Mouse (Mus musculus) stomach, embryonic 14.5 days (tissue): ENCODE results near the gene Olfr808. TPM values are rescaled to one million over a fixed set of nuclear protein-coding genes. Genes with fewer than 3 reads are reported as not detected.

ENCODE experiments used
- ATAC-seq: fragments of 200-750 bp; cut with Nextera tagmentation; 2 replicates; pipeline ENCODE4 v1.8.0; 2017; ENCODE audit warnings: low read depth, moderate TSS enrichment; ENCODE audit not compliant: insufficient number of reproducible peaks, insufficient read depth, low FRiP score
- H3K27ac ChIP-seq: fragments of 300-500 bp; sonication (generic); 2 replicates; pipeline ENCODE4 v1.5.1; 2014; ENCODE audit warnings: mild to moderate bottlenecking, low read length, moderate library complexity, mixed read lengths
- H3K27me3 ChIP-seq: fragments of 300-500 bp; sonication (generic); 2 replicates; pipeline ENCODE4 v1.6.1; 2014; ENCODE audit warnings: low read length, control low read depth, mixed read lengths; ENCODE audit not compliant: control insufficient read depth, insufficient read depth
- H3K36me3 ChIP-seq: fragments of 300-500 bp; sonication (generic); 2 replicates; pipeline ENCODE4 v1.6.1; 2014; ENCODE audit warnings: mild to moderate bottlenecking, control low read depth, low read length, moderate library complexity, mixed read lengths; ENCODE audit not compliant: control insufficient read depth, insufficient read depth
- H3K4me1 ChIP-seq: fragments of 300-500 bp; sonication (generic); 2 replicates; pipeline ENCODE4 v1.6.1; 2014; ENCODE audit warnings: low read length, control low read depth, mixed read lengths; ENCODE audit not compliant: control insufficient read depth, insufficient read depth
- H3K4me2 ChIP-seq: fragments of 300-500 bp; sonication (generic); replicated peaks from 2 replicates; pipeline ENCODE4 v1.6.1; 2014; ENCODE audit warnings: low read depth, low read length, control low read depth
- H3K4me3 ChIP-seq: fragments of 300-500 bp; sonication (generic); 2 replicates; pipeline ENCODE4 v1.5.1; 2014; ENCODE audit warnings: low read depth, low read length, control low read depth
- H3K9ac ChIP-seq: fragments of 300-500 bp; sonication (generic); replicated peaks from 2 replicates; pipeline ENCODE4 v1.6.1; 2014; ENCODE audit warnings: low read depth, mild to moderate bottlenecking, control low read depth, low read length, moderate library complexity, mixed read lengths
- H3K9me3 ChIP-seq: fragments of 300-500 bp; sonication (generic); 2 replicates; pipeline ENCODE4 v1.6.1; 2016; ENCODE audit warnings: low read depth, low read length, control low read depth; ENCODE audit not compliant: control insufficient read depth
- WGBS: fragments of 180-500 bp; shearing (Covaris S2); extraction: QIAGEN DNeasy Blood & Tissue Kit; methylation state at CpG from one replicate; pipeline ENCODE4 v1.1.7; 2014; 5-methylcytosine and 5-hydroxymethylcytosine counted together
- polyA plus RNA-seq: library from polyadenylated mRNA; unstranded; fragments of >200 nt; fragmentation: Nextera tagmentation; extraction: Ambion mirVana; gene quantifications from 2 replicates; pipeline ENCODE4 v1.2.1, GENCODE M21; 2014

The Olfr808 gene
- polyA plus RNA-seq = not detected in 2 replicates

- no peaks in the 10 kb centered on the region for H3K27me3 ChIP-seq
- no peak within 1 kb of the TSS for H3K4me2 ChIP-seq
- no peaks in the 10 kb centered on the region for H3K36me3 ChIP-seq
- no peaks in the 10 kb centered on the region for H3K9me3 ChIP-seq
- WGBS = 87% methylated on average over 1 of the region's 1 CpGs
- no peak for ATAC-seq
- no peaks in the 10 kb centered on the region for H3K4me1 ChIP-seq
- H3K27ac ChIP-seq = no peak within 1 kb of the TSS
- no peak within 1 kb of the TSS for H3K9ac ChIP-seq
- no peak within 1 kb of the TSS for H3K4me3 ChIP-seq
Measured at GRCm38 (mm10) chr10:129765182-129765581, at the start of gene Olfr808. Olfr808 (plus strand) TSS chr10:129765482.

GRCm38 (mm10) chr10:129729275-129729674, 36.0 kb upstream of the Olfr808 start, which contains the start of gene Olfr805:
Olfr805 (minus strand) TSS chr10:129729375.
- no peak within 1 kb of the TSS for H3K4me2 ChIP-seq
- ATAC-seq = no peak
- no peak within 1 kb of the TSS for H3K9ac ChIP-seq
- no peak within 1 kb of the TSS for H3K4me3 ChIP-seq
- no peaks in the 10 kb centered on the region for H3K27me3 ChIP-seq
- no peaks in the 10 kb centered on the region for H3K36me3 ChIP-seq
- no peak within 1 kb of the TSS for H3K27ac ChIP-seq
- WGBS = 90% methylated on average over 2 of the region's 2 CpGs
- H3K4me1 ChIP-seq = no peaks in the 10 kb centered on the region
- H3K9me3 ChIP-seq = no peaks in the 10 kb centered on the region

DNA sequence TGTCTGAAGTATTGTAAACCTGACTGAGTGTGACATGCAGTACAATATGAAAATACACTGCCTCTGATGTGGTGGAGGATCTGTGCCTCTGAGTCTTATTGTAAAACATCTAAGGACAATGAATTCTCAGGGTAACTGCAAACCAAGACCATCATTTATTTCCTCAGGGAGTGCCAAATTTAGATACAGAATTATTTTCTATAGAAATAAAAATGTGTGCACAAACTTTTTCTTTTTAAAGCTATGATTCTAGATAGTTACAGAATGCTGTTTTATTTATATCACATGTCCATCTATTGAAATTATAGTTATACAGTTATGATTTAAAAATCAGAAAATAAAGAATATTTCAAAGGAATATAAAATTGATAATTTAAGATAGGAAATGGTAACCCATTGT, 23.5 kb upstream of the Olfr808 start, which contains the start of gene Olfr806:
Olfr806 (minus strand) TSS at position 101 of the 400 bp plus-strand sequence.
- Histone ChIP-seq H3K4me3 (no peak within 1 kb of the TSS), H3K9ac (no peak within 1 kb of the TSS), H3K27ac (no peak within 1 kb of the TSS), H3K9me3 (no peaks in the 10 kb centered on the region), H3K36me3 (no peaks in the 10 kb centered on the region), H3K4me1 (no peaks in the 10 kb centered on the region), H3K27me3 (no peaks in the 10 kb centered on the region), H3K4me2 (no peak within 1 kb of the TSS)
- ATAC-seq = no peak

DNA sequence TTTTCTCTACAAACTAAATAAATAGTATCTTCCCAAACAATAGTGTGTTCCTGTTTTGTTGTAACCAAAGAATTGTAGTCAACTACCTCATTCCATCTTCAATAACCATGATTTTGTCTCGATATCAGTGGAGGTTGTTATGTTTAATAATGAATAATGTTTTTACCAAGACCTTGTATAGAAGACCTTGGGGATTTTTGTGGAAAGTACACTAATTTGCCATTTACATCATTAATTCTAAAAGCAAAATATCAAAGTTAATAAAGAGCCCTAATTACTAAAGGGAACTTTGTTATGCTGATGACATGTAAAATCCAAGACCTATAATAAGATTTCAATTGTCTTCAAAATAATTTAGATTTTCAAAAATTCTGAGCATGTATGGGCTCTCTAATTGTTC, 7.6 kb upstream of the Olfr808 start, which contains the start of gene Olfr807:
Olfr807 (minus strand) TSS at position 101 of the 400 bp plus-strand sequence.
- ATAC-seq = no peak
- no peak within 1 kb of the TSS for H3K4me3 ChIP-seq
- no peak within 1 kb of the TSS for H3K9ac ChIP-seq
- no peak within 1 kb of the TSS for H3K27ac ChIP-seq
- 87% methylated on average over 1 of the region's 1 CpGs for WGBS
- H3K27me3 ChIP-seq = no peaks in the 10 kb centered on the region
- H3K36me3 ChIP-seq = no peaks in the 10 kb centered on the region
- no peaks in the 10 kb centered on the region for H3K4me1 ChIP-seq
- H3K4me2 ChIP-seq = no peak within 1 kb of the TSS
- H3K9me3 ChIP-seq = no peaks in the 10 kb centered on the region

- H3K4me1 ChIP-seq = no peaks in the 10 kb centered on the region
- no peaks in the 10 kb centered on the region for H3K36me3 ChIP-seq
- no peak for ATAC-seq
- no peak within 1 kb of the TSS for H3K4me2 ChIP-seq
- no peaks in the 10 kb centered on the region for H3K9me3 ChIP-seq
- no peak within 1 kb of the TSS for H3K4me3 ChIP-seq
- H3K27me3 ChIP-seq = no peaks in the 10 kb centered on the region
- no peak within 1 kb of the TSS for H3K9ac ChIP-seq
- no peak within 1 kb of the TSS for H3K27ac ChIP-seq
Measured at GRCm38 (mm10) chr10:129774338-129774737, 9.1 kb downstream of the Olfr808 start, which contains the start of gene Olfr809. Olfr809 (plus strand) TSS chr10:129774638.

- Histone ChIP-seq H3K36me3 (no peaks in the 10 kb centered on the region), H3K4me1 (no peaks in the 10 kb centered on the region), H3K9me3 (no peaks in the 10 kb centered on the region), H3K4me3 (no peak overlapping the region), H3K4me2 (no peak overlapping the region), H3K9ac (no peak overlapping the region), H3K27me3 (no peaks in the 10 kb centered on the region), H3K27ac (no peak overlapping the region)
- ATAC-seq = no peak
Measured at GRCm38 (mm10) chr10:129778123-129778522, 12.8 kb downstream of the Olfr808 start.

DNA sequence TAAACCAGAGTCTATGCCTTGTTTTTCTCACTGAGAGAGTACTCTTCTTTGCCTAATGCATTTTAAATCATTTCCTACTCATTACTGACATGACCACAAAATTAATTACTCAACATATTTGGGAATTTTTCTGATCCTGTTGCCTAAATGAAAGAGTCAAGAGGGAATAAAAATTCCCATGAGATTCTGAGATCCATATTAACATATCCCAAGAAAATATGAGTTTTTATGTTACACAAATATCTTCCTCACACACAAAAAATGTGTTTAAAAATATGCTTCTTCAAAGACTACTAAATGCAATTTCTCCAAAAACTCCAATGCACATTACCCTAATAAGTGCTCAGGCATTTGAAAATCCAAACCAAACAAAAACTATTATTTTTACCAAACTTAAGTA, 29.5 kb downstream of the Olfr808 start, which contains the start of gene Olfr810:
Olfr810 (minus strand) TSS at position 101 of the 400 bp plus-strand sequence.
- ATAC-seq = no peak
- H3K9ac ChIP-seq = no peak within 1 kb of the TSS
- H3K27me3 ChIP-seq = no peaks in the 10 kb centered on the region

GRCm38 (mm10) chr10:129804296-129804695, 39.0 kb downstream of the Olfr808 start, which contains the start of gene Olfr811:
Olfr811 (minus strand) TSS chr10:129804396.
- no peaks in the 10 kb centered on the region for H3K36me3 ChIP-seq
- no peaks in the 10 kb centered on the region for H3K4me1 ChIP-seq
- no peaks in the 10 kb centered on the region for H3K27me3 ChIP-seq
- H3K4me2 ChIP-seq = no peak within 1 kb of the TSS
- ATAC-seq = no peak
- H3K9ac ChIP-seq = no peak within 1 kb of the TSS
- WGBS = 82% methylated on average over 4 of the region's 4 CpGs
- H3K4me3 ChIP-seq = no peak within 1 kb of the TSS
- H3K27ac ChIP-seq = no peak within 1 kb of the TSS
- no peaks in the 10 kb centered on the region for H3K9me3 ChIP-seq

More for the DNA sequence above, 29.5 kb downstream of the Olfr808 start, which contains the start of gene Olfr810:
- no peak within 1 kb of the TSS for H3K27ac ChIP-seq
- H3K4me2 ChIP-seq = no peak within 1 kb of the TSS
- H3K4me1 ChIP-seq = no peaks in the 10 kb centered on the region
- no peaks in the 10 kb centered on the region for H3K9me3 ChIP-seq
- H3K36me3 ChIP-seq = no peaks in the 10 kb centered on the region
- no peak within 1 kb of the TSS for H3K4me3 ChIP-seq
